Mouse (Mus musculus) hindbrain, postnatal 0 days (tissue): ENCODE measurements around the gene Ptgdr2. TPM values are rescaled to one million over a fixed set of nuclear protein-coding genes. Genes with fewer than 3 reads are reported as not detected.
A peak's percentile ranks its signal among the peaks of the same experiment; 100 is the strongest.

Experiments used
- ATAC-seq: fragments of 200-750 bp; cut with Nextera tagmentation; 2 replicates; pipeline ENCODE4 v1.8.0; 2017; ENCODE audit warnings: mild to moderate bottlenecking, moderate TSS enrichment, moderate library complexity
- DNase-seq: peaks from one replicate; pipeline ENCODE4 v3.0.0-alpha.2; 2015; ENCODE audit warnings: low spot score
- H3K27ac ChIP-seq: fragments of 300-500 bp; sonication (generic); 2 replicates; pipeline ENCODE4 v1.5.1; 2014; ENCODE audit warnings: mild to moderate bottlenecking
- H3K27me3 ChIP-seq: fragments of 300-500 bp; sonication (generic); 2 replicates; pipeline ENCODE4 v1.6.1; 2014; ENCODE audit warnings: low read length, mixed read lengths; ENCODE audit not compliant: insufficient read depth
- H3K36me3 ChIP-seq: fragments of 300-500 bp; sonication (generic); 2 replicates; pipeline ENCODE4 v1.6.1; 2014; ENCODE audit warnings: low read length, mixed read lengths; ENCODE audit not compliant: insufficient read depth
- H3K4me1 ChIP-seq: fragments of 300-500 bp; sonication (generic); 2 replicates; pipeline ENCODE4 v1.6.1; 2014; ENCODE audit warnings: antibody characterized with exemption, low read length, mixed read lengths; ENCODE audit not compliant: insufficient read depth
- H3K4me2 ChIP-seq: fragments of 300-500 bp; sonication (generic); 2 replicates; pipeline ENCODE4 v1.6.1; 2014; ENCODE audit warnings: low read depth, mild to moderate bottlenecking, low read length, moderate library complexity, mixed read lengths
- H3K4me3 ChIP-seq: fragments of 300-500 bp; sonication (generic); 2 replicates; pipeline ENCODE4 v1.5.1; 2014; ENCODE audit warnings: low read length
- H3K9ac ChIP-seq: fragments of 300-500 bp; sonication (generic); replicated peaks from 2 replicates; pipeline ENCODE4 v1.6.1; 2014; ENCODE audit warnings: mild to moderate bottlenecking, low read length, moderate library complexity, mixed read lengths
- H3K9me3 ChIP-seq: fragments of 300-500 bp; sonication (generic); 2 replicates; pipeline ENCODE4 v1.6.1; 2016; ENCODE audit warnings: low read length, mixed read lengths
- CTCF ChIP-seq: IDR thresholded peaks from 2 replicates; pipeline ENCODE4 v1.5.1; 2016; ENCODE audit warnings: antibody characterized with exemption, control low read depth, low read depth
- WGBS: fragments of 180-500 bp; shearing (Covaris S2); extraction: QIAGEN DNeasy Blood & Tissue Kit; methylation state at CpG from one replicate; pipeline ENCODE4 v1.1.7; 2014; 5-methylcytosine and 5-hydroxymethylcytosine counted together
- polyA plus RNA-seq: library from polyadenylated mRNA; unstranded; fragments of >200 nt; fragmentation: Nextera tagmentation; extraction: Ambion mirVana; gene quantifications from 2 replicates; pipeline ENCODE4 v1.2.1, GENCODE M21; 2015
- total RNA-seq: library from RNA; depleted of rRNA; stranded (reverse); fragments of >200 nt; gene quantifications from 2 replicates; pipeline ENCODE4 v1.2.3, GENCODE M21; 2014

Gene Ptgdr2
- total and polyA plus RNA-seq, 2 experiments from 2014 or later: 0.16 to 1.1 TPM

- Histone ChIP-seq H3K4me3 (no peak overlapping the region), H3K36me3 (no peaks in the 10 kb centered on the region), H3K27me3 (no peaks in the 10 kb centered on the region), H3K4me1 (no peaks in the 10 kb centered on the region), H3K9ac (no peak overlapping the region), H3K9me3 (0 out of 2 replicates have a peak, but pooled peaks cover 3% of the 10 kb centered on the region), H3K27ac (no peak overlapping the region), H3K4me2 (no peak overlapping the region)
- ATAC-seq: no peak
- 37% methylated on average over 3 of the region's 3 CpGs for WGBS
- no peak for TF ChIP-seq CTCF
- DNase-seq: no peak
Measured at GRCm38 (mm10) chr19:10972660-10973059, 35.7 kb downstream of the Ptgdr2 start.

- no peak overlapping the region for H3K9ac ChIP-seq
- ATAC-seq (peak; percentile 33; the same call in 1 of the 2 replicates), DNase-seq (no peak)
- no peak overlapping the region for H3K27ac ChIP-seq
- no peak for TF ChIP-seq CTCF
- 68% methylated on average over 2 of the region's 2 CpGs for WGBS
- no peak overlapping the region for H3K4me2 ChIP-seq
- no peaks in the 10 kb centered on the region for H3K27me3 ChIP-seq
- no peaks in the 10 kb centered on the region for H3K36me3 ChIP-seq
- H3K4me1 ChIP-seq: no peaks in the 10 kb centered on the region
- H3K4me3 ChIP-seq: no peak overlapping the region
- H3K9me3 ChIP-seq: 0 out of 2 replicates have a peak, but pooled peaks cover 3% of the 10 kb centered on the region
Measured at GRCm38 (mm10) chr19:10973187-10973586, 36.2 kb downstream of the Ptgdr2 start.

- 74% methylated on average over 4 of the region's 4 CpGs for WGBS
- no peaks in the 10 kb centered on the region for H3K27me3 ChIP-seq
- H3K27ac ChIP-seq: no peak within 1 kb of the TSS
- no peak for TF ChIP-seq CTCF
- DNase-seq (no peak), ATAC-seq (no peak)
- H3K36me3 ChIP-seq: no peaks in the 10 kb centered on the region
- H3K9me3 ChIP-seq: 0 out of 2 replicates have a peak, but pooled peaks cover 3% of the 10 kb centered on the region
- H3K4me2 ChIP-seq: no peak within 1 kb of the TSS
- H3K9ac ChIP-seq: no peak within 1 kb of the TSS
- no peaks in the 10 kb centered on the region for H3K4me1 ChIP-seq
- H3K4me3 ChIP-seq: no peak within 1 kb of the TSS
Measured at GRCm38 (mm10) chr19:10974238-10974865, 37.4 kb downstream of the Ptgdr2 start, which contains the start of gene Ms4a10. Ms4a10 (minus strand) TSS chr19:10974670.

- no peak for TF ChIP-seq CTCF
- no peak overlapping the region for H3K27ac ChIP-seq
- ATAC-seq (no peak), DNase-seq (no peak)
- H3K27me3 ChIP-seq: no peaks in the 10 kb centered on the region
- H3K4me1 ChIP-seq: no peaks in the 10 kb centered on the region
- H3K4me2 ChIP-seq: no peak overlapping the region
- WGBS: 80% methylated on average over 2 of the region's 2 CpGs
- H3K9ac ChIP-seq: no peak overlapping the region
- H3K36me3 ChIP-seq: no peaks in the 10 kb centered on the region
- 0 out of 2 replicates have a peak, but pooled peaks cover 3% of the 10 kb centered on the region for H3K9me3 ChIP-seq
- no peak overlapping the region for H3K4me3 ChIP-seq
Measured at GRCm38 (mm10) chr19:10975187-10975586, 38.2 kb downstream of the Ptgdr2 start.

- no peaks in the 10 kb centered on the region for H3K27me3 ChIP-seq
- no peaks in the 10 kb centered on the region for H3K4me1 ChIP-seq
- peak; percentile 39 for TF ChIP-seq CTCF
- no peak overlapping the region for H3K4me2 ChIP-seq
- 54% methylated on average over 4 of the region's 4 CpGs for WGBS
- ATAC-seq (no peak), DNase-seq (no peak)
- H3K36me3 ChIP-seq: no peaks in the 10 kb centered on the region
- no peak overlapping the region for H3K9ac ChIP-seq
- H3K27ac ChIP-seq: no peak overlapping the region
- H3K4me3 ChIP-seq: no peak overlapping the region
- 0 out of 2 replicates have a peak, but pooled peaks cover 3% of the 10 kb centered on the region for H3K9me3 ChIP-seq
Measured at GRCm38 (mm10) chr19:10976318-10976717, 39.4 kb downstream of the Ptgdr2 start.

- WGBS: 11% methylated on average over 18 of the region's 18 CpGs
- no peaks in the 10 kb centered on the region for H3K36me3 ChIP-seq
- DNase-seq (peak; percentile 76), ATAC-seq (peak; percentile 65)
- no peaks in the 10 kb centered on the region for H3K4me1 ChIP-seq
- no peaks in the 10 kb centered on the region for H3K27me3 ChIP-seq
- H3K27ac ChIP-seq: no peak overlapping the region
- no peak overlapping the region for H3K9ac ChIP-seq
- peak overlapping the region; percentile 33 for H3K4me2 ChIP-seq
- TF ChIP-seq CTCF: peak; percentile 81
- no peak overlapping the region for H3K4me3 ChIP-seq
- no peaks in the 10 kb centered on the region for H3K9me3 ChIP-seq
Measured at GRCm38 (mm10) chr19:10979184-10980168, 42.5 kb downstream of the Ptgdr2 start.
